Mouse (Mus musculus): ENCODE measurements around the gene Espl1. TPM values are rescaled to one million over a fixed set of nuclear protein-coding genes. Genes with fewer than 3 reads are reported as not detected.
"Not testable (repeated sequence)": the region's sequence is repeated elsewhere in the genome, so short reads cannot be mapped to it uniquely, and the experiment has no call there.

The Espl1 gene
- polyA plus RNA-seq, 1 experiment, result 7.1 TPM

DNA sequence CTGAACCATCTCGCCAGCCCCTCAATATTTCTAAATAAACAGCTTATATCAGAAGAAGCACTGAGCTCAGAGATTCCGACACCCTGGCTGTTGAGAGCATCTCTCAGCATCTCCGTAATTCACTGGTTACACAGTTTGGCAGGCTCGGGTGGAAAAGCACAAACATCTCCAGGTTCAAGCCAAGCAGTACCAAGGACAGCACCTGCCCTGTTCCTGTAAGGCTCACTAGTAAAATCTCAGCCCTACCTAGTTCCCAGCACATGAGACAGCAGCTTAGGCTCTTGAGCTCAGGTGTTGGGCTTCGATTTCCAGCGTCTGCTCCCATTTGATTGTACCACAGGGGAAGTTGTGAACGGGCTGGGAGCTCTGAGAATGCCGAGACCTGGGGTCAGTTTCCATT, 39.2 kb downstream of the Espl1 start:
- no peak for DNase-seq (ENCODE audit: low read depth)

DNA sequence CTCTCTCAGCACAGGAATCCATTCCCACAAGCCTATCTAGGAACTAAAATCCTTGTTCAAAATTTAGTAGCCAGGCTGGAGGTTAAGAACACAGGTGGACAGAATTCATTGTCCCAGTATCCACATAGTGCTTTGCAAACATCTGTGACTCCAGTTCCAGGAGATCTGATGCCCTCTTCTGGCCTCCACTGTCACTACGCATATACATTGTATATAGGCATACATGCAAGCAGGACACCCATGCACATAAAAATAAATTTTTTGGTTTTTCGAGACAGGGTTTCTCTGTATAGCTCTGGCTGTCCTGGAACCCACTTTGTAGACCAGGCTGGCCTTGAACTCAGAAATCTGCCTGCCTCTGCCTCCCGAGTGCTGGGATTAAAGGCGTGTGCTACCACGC, 39.9 kb downstream of the Espl1 start:
- not testable (repeated sequence) for DNase-seq (ENCODE audit: low read depth)

DNA sequence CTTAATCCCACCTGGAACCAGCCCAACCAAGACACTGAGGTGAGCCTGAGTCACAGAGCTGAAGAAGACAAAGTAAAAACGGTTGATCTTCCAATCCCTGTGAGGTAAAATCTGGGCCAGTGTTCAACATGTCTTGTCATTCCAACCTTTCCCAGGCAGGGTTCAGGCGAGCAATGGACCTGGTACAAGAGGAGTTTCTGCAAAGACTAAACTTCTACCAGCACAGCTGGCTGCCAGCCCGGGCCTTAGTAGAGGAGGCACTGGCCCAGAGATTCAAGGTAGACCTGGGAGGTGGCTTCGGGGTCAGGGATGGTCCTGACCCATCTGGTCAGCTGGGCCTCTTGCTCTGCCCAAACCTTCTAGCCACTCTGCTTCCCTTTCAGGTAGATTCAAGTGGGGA, 40.9 kb downstream of the Espl1 start:
- no peak for DNase-seq (ENCODE audit: low read depth)

DNA sequence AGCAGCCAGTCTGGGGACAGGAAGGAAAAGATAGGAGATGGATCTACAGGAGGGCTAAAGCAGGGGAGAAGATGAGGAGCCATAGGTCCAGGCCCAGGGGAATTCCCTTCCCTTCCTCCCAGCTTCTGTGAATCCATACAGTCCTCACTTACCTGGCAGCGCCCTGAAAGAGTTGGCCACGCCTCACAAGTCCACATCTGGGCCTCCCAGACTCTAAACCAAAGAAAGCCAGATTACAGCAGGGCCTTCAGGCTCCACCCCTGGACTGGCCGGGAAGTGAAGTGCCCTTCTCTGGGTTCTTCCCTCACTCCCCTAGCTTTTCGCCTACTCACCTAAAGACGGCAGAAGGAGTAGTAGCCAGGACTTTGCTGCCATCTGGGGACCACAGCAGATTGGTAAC, 43.5 kb downstream of the Espl1 start:
- DNase-seq (ENCODE audit: low read depth), result no peak

DNA sequence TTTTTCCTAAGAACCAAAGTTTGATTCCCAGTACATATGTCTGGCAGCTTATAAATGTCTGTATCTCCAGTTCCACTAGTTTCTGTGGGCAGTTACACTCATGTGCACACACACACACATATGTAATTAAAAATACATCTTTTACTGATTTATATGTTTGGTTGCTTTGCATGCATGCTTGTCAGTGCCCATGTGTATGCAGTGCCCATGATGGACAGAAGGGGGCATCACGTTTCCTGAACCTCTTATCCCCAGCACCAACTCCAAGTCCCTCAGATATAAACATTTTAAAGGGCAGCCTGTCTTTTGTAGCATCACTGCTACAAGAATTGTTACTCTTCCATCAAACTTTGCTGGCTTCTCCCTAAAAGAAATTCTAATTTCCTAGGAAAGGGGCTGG, 45.5 kb downstream of the Espl1 start:
- no peak for DNase-seq (ENCODE audit: low read depth)

DNA sequence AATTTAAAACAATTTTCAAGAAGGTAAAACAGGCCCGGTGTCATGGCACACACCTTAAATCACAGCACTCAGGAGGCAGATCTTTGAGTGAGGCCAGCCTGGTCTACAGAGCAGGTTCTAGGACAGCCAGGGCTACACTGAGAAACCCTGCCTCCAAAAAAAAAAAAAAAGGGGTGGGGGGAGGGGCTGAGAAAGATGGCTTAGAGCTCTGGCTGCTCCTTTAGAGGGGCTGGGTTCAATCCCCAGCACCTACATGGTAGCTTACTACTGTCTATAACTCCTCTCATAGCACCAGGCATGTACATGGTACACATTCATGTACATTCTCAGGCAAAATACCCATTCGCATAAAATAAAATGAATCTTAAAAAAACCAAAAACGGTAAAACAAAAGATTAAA, 48.4 kb downstream of the Espl1 start:
- DNase-seq (ENCODE audit: low read depth), result no peak

DNA sequence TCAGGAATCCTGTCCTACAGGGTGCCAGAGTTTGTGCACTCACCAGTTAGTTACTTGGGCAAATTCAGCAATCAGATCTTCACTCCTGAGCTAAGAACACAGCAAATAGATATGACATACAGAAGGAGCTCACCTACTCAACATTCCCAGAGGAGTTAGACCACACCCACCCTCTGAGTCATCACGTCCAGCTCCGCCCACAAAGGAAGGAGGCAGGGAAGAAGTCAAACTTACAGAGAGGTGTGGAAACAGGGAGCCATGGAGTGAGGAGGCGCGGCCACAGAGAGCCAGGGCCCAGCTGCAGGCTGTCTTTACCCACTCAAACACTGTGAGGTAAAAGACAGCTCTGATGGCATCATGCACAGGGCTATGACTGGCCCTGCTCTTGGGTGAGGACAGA, 50.4 kb downstream of the Espl1 start:
- no peak for DNase-seq (ENCODE audit: low read depth)

DNA sequence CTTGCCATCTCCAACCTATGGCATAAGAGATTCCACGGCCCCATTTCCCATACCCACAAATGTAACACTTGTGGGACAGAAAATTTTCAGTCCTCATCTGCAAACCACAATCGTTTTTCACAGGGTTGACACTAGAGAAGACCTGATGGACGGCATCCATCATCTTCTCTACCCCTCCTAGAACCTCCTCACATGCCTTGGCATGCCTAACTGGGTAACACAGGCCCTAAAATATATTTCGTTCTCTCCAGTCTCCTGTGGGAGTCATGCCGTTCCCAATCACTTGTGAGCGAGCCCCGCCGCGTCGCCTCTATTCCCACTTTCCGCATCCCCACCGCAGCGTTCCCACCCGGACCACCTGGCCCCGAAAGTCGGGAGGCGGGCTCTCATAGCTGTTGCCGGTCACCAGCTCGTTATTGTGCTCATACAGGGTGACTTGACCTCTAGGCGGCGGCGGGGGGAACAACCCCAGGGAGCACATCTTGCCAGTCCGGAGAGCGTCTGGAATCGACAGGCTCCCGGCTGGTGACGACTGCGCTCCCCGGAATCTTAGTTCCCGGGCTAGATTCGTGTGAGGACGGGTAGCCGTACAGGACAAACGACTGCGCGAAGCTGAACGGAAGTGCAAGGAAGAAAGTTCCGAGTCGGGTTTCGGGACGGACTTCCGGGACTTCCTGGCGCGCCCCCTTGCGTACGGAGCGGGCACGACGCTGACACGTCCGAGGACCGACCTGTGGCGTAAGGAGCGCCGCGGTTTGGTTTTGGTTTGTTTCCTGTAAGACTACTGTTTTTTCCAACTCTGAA, 54.3 kb downstream of the Espl1 start, which contains the start of gene Aaas:
Gene Aaas, minus strand, starts transcription at position 634 of the 804 bp plus-strand sequence.
- no peak for DNase-seq (ENCODE audit: low read depth)

DNA sequence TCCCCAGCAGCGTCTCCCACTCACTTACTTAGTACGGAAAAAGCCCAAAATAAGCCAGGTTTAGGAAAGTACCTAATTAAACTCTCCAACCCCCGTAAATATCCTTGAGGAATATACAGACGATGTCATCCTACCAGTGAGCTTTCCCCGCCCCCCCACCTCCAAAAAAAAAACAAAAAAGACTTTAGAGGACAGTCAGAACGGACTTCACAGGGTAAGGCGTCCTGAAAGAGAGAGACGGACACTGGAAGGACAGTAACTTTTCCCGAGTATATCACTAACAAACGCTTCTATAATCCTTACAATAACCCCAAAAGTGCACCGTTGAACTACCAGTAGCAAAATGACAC, 54.9 kb downstream of the Espl1 start:
- DNase-seq (ENCODE audit: low read depth), result peak; percentile 16

DNA sequence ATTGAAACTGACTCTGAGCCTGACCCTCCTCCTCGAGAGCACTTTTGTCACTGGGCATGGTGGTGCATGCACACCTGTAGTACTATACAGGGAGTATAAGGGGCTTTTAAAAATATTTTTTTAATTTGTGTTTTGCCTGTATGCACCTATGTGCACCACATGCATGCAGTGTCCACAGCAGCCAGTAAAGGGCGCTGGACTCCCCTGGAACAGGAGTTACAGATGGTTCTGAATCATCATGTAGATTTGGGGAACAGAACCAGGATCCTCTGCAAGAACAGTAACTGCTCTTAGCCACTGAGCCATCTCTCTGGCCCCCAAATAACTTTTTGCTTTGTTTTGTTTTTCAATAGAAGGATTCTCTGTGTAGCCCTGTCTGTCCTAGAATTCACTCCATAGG, 56.1 kb downstream of the Espl1 start:
- no peak for DNase-seq (ENCODE audit: low read depth)

DNA sequence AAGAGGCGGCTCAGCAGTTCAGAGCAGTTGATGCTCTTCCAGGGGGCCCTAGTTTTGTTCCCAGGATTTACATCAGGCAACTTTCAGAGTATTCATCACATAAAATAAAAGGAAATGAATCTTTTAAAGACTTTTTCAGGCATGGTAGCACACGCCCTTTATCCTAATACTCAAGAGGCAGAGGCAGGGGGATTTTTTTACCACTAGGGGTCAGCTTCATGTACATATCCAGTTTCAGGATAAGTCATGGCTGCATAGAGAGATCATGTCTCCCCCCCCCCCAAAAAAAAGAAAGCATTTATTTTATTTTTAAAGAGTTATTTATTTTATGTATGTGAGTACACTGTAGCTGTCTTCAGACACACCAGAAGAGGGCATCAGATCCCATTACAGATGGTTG, 57.9 kb downstream of the Espl1 start:
- no peak for DNase-seq (ENCODE audit: low read depth)

DNA sequence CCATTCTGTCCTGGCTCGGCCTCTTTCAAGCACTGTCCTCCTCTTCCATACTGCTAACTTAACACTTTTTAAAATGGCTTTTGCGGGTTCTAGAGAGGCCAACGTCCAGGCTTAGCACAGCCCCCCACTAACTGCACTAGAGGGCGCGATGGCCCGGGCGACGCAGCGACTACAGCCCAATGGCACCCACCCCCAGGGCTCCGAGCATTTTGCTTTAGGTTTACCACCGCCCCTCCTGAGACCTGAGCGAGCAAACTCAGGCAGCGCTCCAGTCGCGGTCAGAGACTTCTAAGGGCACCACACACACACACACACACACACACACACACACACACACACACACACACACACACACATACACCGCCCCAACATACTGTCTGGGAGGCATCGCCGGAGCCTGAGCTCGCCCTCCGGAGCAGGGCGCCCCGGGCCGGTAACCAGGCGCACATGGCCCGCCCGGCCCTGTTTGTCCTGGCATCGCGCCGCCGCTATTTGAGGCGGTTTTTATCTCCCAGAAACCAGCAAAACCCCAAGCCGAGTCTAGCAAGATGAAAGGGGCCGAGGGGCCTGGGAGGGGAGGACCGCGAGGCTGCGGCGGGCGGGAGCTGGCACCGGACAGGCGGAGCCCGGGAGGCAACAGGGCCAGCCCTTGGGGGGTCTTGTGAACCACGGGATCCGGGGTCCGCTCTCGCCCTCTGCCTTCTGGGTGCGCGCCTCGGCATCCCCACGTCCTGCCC, 59.2 kb downstream of the Espl1 start:
- DNase-seq (ENCODE audit: low read depth), result no peak

DNA sequence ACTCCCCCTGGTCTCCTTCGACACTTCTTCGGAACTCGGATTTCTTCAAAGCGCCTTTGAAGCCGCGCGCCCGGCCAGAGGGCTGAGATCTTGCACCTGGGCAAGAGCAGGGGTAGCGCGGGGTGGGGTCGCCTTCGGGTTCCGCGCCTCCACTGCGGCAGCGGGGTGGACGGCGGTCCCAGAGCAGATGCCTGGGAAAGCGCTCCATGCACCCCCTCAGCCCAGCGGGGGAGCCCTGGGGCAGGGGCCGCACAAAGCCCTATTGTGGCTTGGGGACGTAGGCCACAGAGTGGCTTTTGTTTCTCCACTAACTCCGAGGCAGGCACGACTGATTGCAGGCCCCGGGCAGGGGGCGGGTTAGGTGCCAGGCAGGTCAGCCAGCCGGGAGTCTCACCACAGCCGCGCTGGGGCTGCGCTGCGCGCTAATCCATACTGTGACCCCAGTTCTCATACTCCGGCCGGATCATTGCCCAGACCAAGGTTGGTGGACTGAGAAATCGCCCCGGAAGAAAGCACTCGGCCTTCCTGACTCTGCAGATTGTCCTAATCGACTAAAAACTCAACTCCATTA, 59.9 kb downstream of the Espl1 start:
- DNase-seq (ENCODE audit: low read depth), result no peak

DNA sequence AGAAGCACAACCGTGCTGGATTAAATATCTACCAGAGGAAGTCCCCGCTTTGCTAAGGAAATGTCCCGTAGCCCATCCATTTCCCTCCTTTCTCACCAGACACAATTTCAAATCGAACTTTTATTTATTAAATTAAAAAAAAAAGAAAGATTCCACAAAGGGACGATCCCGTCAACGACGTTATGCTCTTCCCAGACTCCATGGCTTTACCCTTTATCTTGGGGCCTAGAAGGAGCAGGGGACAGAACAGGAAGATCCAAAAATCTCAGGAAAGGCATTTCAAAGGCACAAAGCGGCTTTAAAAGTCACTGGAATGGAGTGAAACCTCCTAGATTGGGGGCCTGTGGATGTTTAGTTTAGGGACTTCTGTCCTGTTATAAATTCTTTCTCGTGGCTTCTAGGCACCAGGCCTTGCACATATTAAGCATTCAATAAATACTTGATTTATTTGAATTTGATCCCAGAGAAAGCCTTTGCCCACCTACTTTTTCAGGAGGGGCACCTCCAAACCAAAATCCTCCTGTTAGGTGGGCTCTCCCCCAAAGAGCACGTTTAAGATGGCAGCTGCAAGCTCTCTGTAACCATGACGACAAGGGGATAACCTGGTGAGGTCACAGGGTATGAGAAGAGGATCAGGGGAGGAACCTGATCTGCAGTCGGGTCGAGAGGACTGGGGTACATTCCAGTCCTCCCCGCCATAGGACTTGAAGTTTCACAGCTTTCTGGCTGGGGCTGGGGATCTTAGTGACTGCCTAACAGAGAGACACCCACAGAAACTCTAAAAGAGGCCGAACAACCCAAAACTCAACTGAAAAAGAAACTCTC, 60.6 kb downstream of the Espl1 start:
- DNase-seq (ENCODE audit: low read depth), result no peak

DNA sequence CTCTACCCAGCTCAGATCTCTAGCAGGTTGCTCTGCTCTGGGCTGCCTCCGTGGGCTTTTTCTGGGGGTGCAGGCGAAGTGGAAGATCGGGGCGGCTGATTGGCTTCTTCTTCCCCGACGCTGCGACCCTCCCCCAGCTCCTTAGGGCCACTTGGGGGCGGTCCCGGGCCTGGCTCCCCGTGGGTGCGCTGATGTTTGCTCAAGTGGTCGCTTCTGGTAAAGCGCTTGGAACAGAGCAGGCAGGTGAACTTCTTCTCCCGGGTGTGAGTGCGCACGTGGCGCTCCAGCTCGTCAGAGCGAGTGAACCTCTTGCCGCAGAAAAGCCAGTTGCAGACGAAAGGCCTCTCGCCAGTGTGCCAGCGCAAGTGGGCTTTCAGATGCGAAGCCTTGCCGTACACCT, 62.1 kb downstream of the Espl1 start:
- DNase-seq (ENCODE audit: low read depth), result no peak

DNA sequence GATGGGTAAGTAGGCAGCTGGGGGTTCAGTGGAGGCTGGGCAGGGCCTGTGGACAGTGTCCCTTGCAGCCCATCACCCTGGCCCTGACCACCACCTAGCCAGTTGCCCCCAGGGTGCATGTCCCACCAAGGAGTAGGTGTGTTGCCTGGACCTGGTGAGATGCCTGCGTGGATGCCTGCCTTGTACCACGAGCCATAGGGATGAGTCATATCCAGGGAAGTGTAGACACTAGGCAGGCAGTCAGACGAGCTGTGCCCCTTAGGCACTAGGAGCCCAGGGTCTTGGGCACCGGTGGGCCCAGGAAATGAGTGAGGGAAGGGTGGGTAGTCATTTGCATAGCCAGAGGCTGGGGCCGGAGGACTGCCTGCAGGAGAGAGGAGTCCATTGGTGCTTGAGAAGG, 62.8 kb downstream of the Espl1 start:
- DNase-seq (ENCODE audit: low read depth), result no peak

DNA sequence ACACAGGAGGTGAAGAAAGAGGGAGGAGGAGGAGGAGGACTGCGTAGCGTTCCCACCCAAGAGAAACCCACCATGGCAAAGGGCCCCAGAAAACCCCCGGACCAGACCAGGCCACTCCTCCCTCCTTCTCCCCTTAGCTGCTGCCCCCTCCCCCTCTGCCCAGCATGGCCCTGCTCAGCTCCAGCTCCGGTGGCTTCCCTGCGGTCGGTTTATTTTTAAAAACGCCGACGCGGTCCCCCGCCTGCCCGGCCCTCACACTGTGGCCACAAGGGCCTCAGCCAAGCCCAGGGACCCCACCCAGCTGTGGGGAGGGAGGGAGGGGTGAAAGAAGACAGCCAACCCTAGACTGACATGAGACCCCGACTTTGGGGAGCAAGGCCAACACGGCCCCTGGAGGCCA, 66.6 kb downstream of the Espl1 start:
- DNase-seq (ENCODE audit: low read depth), result no peak

DNA sequence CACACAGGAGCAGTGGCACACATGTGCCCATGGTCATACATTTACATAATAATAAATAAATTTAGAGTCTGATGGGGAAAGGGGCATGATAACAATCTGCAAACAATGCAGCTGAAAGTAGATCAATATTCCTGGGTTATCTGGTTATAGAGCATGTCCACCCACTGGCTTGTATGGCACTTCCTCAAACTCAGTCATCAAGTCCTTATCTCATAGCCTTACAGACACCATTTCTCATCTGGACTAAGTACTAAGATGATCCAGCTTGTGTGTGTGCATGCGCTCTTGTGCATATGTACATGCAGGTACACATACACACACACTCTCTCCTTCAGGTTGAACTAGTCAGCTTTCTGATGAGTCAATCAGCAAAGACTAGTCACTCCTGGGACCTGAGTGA, 68.6 kb downstream of the Espl1 start:
- no peak for DNase-seq (ENCODE audit: low read depth)

DNA sequence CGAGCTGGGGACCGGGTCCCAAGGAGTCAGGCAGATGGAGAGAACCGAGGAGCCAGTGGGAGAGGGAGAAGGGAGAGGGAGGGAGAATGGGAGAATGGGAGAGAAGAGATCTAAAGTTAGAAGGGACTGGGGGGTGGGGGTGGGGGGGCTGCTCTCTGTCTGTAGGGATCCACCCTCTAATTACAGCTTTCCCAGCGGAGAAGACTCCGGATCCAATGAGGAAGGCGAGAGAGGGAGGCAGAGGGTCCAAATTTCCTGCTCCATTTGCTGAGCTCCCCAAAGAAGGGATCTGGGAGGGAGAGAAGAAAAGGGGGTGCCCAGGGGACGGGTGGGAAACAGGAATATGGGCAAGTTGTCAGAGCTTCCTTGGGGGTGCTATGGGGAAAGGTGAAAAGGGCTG, 70.2 kb downstream of the Espl1 start:
- DNase-seq (ENCODE audit: low read depth), result no peak

DNA sequence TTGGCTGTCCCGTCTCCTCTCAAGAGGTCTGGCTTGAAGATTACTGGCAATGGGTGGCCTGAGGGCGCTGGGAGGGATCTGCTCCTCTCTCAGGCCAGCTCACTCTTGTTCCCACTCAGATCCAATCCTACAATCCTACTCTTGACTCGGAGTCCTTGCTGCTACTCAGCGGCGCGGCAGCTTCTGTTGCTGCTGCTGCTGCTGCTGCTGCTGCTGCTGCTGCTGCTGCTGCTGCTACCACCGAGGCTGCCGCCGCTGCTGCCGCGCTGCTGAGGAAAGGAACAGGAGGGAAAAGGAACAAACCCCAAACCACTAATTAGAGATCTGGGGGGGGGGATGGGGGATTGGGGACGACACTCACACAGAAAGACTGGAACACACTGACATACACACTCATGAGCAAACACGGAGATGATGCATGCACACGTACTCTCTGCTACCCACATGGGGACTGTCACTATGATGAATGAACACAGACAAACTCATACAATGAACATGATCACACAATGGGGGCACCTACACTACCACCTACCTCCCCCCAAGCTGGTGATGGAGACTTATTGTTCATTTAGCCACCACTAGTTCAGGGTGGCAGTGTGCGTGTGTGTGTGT, 70.8 kb downstream of the Espl1 start, which contains the start of gene Sp7:
Gene Sp7, minus strand, starts transcription at position 450 of the 612 bp plus-strand sequence.
- no peak for DNase-seq (ENCODE audit: low read depth)

DNA sequence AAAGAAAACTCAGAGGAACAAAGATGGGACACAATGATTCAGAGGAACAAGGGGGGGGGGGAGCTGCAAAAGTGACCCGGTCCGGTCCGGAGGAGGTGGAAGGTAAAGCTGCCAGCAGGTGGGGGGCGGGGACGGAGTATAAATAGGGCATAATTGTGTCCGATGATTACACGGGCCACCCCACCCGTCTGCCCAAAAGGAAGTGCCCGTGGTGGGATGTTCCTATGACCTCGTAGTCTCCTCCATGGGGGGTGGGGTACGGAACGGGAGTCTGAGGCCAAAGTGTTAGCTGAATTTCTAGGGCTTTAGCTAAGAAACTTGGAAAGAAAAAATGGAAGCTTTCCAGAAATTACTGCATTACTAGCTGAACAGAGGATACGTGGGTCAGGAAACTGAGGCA, 73.9 kb downstream of the Espl1 start:
- DNase-seq (ENCODE audit: low read depth), result no peak

DNA sequence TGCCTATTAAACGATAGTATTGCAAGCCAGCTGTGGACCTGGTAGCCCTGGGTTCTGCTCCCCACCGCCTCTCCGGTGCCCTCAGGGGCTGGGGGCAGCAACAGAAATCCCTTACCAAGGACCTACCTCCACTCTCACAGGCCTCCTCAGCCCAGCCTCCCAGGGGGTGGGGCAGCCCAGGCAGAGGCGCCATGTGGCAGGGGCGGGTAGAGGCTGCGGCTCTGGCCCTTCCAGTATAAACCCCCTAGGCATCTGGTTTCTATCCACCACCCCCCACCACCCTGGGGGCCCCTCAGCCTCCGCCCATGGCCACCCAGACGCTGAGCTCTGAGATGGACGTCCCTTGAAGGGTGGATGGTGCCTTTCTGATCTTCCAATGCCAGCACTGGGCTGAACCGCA, 74.7 kb downstream of the Espl1 start:
- DNase-seq (ENCODE audit: low read depth), result no peak

Measured in gonadal fat pad, adult 2 months (tissue).